Mouse (Mus musculus) hindbrain, embryonic 10.5 days (tissue): Measurements from ENCODE around the gene Mup7. TPM values are rescaled to one million over a fixed set of nuclear protein-coding genes. Genes with fewer than 3 reads are reported as not detected.
"Not testable (repeated sequence)": the region's sequence is repeated elsewhere in the genome, so short reads cannot be mapped to it uniquely, and the experiment has no call there.

ENCODE experiments used
- DNase-seq: peaks from one replicate; pipeline ENCODE4 v3.0.0-alpha.2; 2017; ENCODE audit warnings: low spot score
- H3K27ac ChIP-seq: fragments of 300-500 bp; sonication (generic); 2 replicates; pipeline ENCODE4 v1.5.1; 2016; ENCODE audit warnings: mild to moderate bottlenecking, moderate library complexity
- H3K27me3 ChIP-seq: fragments of 300-500 bp; sonication (generic); 2 replicates; pipeline ENCODE4 v1.6.1; 2016; ENCODE audit warnings: mild to moderate bottlenecking; ENCODE audit not compliant: poor library complexity, insufficient read depth, severe bottlenecking
- H3K36me3 ChIP-seq: fragments of 300-500 bp; sonication (generic); 2 replicates; pipeline ENCODE4 v1.6.1; 2016; ENCODE audit warnings: mild to moderate bottlenecking, moderate library complexity
- H3K4me1 ChIP-seq: fragments of 300-500 bp; sonication (generic); replicated peaks from 2 replicates; pipeline ENCODE4 v1.6.1; 2016; ENCODE audit warnings: mild to moderate bottlenecking
- H3K4me3 ChIP-seq: fragments of 300-500 bp; sonication (generic); 2 replicates; pipeline ENCODE4 v1.5.1; 2016; ENCODE audit warnings: mild to moderate bottlenecking, moderate library complexity
- H3K9me3 ChIP-seq: fragments of 300-500 bp; sonication (generic); 2 replicates; pipeline ENCODE4 v1.6.1; 2016; ENCODE audit warnings: mild to moderate bottlenecking, moderate library complexity
- WGBS: fragments of 180-500 bp; shearing (Covaris S2); methylation state at CpG from one replicate; pipeline ENCODE4 v1.1.7; 2016; 5-methylcytosine and 5-hydroxymethylcytosine counted together
- polyA plus RNA-seq: library from polyadenylated mRNA; unstranded; fragments of >200 nt; fragmentation: Nextera tagmentation; extraction: Ambion mirVana; gene quantifications from 2 replicates; pipeline ENCODE4 v1.2.1, GENCODE M21; 2016

The Mup7 gene
- not detected in 2 replicates for polyA plus RNA-seq

GRCm38 (mm10) chr4:60070375-60070774 is at the start of gene Mup7:
Gene Mup7 (minus strand): TSS chr4:60070475.
- H3K27ac ChIP-seq, H3K4me3 ChIP-seq, H3K4me1 ChIP-seq, DNase-seq, H3K9me3 ChIP-seq, H3K36me3 ChIP-seq, H3K27me3 ChIP-seq: not testable (repeated sequence)
- 76% methylated on average over 2 of the region's 2 CpGs for WGBS

- not testable (repeated sequence) for DNase-seq, H3K4me1 ChIP-seq, H3K27ac ChIP-seq, H3K9me3 ChIP-seq, H3K27me3 ChIP-seq, H3K36me3 ChIP-seq, H3K4me3 ChIP-seq
- 68% methylated on average over 3 of the region's 3 CpGs for WGBS
Observed at GRCm38 (mm10) chr4:60079865-60080264, 9.6 kb upstream of the Mup7 start.

- H3K4me3 ChIP-seq, H3K4me1 ChIP-seq, H3K27ac ChIP-seq, H3K9me3 ChIP-seq, H3K36me3 ChIP-seq, H3K27me3 ChIP-seq, DNase-seq: not testable (repeated sequence)
- 75% methylated on average over 13 of the region's 13 CpGs for WGBS
Observed at GRCm38 (mm10) chr4:60029334-60030111, 40.8 kb downstream of the Mup7 start.

GRCm38 (mm10) chr4:60020141-60020540 is 50.1 kb downstream of the Mup7 start:
- not testable (repeated sequence) for DNase-seq

More at GRCm38 (mm10) chr4:60020141-60020540, 50.1 kb downstream of the Mup7 start:
- H3K27ac ChIP-seq, H3K4me1 ChIP-seq, H3K36me3 ChIP-seq, H3K9me3 ChIP-seq, H3K4me3 ChIP-seq, H3K27me3 ChIP-seq: not testable (repeated sequence)
- 91% methylated on average over 7 of the region's 7 CpGs for WGBS

Other genes starting within 250 kb of the Mup7 start
- gene Slc46a2, start 155.4 kb downstream of the Mup7 start, polyA plus RNA-seq: not detected in 2 replicates
- gene Mup4, start 109.8 kb downstream of the Mup7 start, polyA plus RNA-seq: not detected in 2 replicates
- 0.70 TPM in 1 of 2 replicates, not detected in the other for gene Mup6, start 106.2 kb downstream of the Mup7 start, polyA plus RNA-seq
- gene Mup2, start 83.8 kb upstream of the Mup7 start, polyA plus RNA-seq: not detected in 2 replicates
- not detected in 2 replicates for gene Mup8, start 152.1 kb upstream of the Mup7 start, polyA plus RNA-seq